9 mouse cellular contexts compared by ENCODE assay signal in genomic region chr5:113135513-113135912, GRCm38 (mm10). TPM values are rescaled to one million over a fixed set of nuclear protein-coding genes. Genes with fewer than 3 reads are reported as not detected.
DNase-seq lines count a peak whose midpoint lies in the region; ATAC-seq and TF ChIP-seq lines count a peak whose summit lies in the region.
"Had no signal": no experiment of that assay in that cellular context is flagged by ENCODE, and none has a peak within 500 bp of the region (broad histone marks: within the 10 kb centered on the region; RNA-seq: fewer than 3 reads in every experiment).

No protein-coding gene starts in this region.

- intact Hi-C loops in heart, postnatal 36 days (cut with DNase I) = no loop called here

- H3K27me3 ChIP-seq in midbrain, embryonic 10.5 days (ENCODE audit: low read depth, poor library complexity, severe bottlenecking) = peaks cover 60% of the 10 kb centered on the region
- peaks cover 28% of the 10 kb centered on the region; the same call in 1 of the 2 replicates for H3K27me3 ChIP-seq in midbrain, embryonic 11.5 days (ENCODE audit: control insufficient read depth, insufficient read depth, low read length)
- no peaks in the 10 kb centered on the region for H3K27me3 ChIP-seq in intestine, postnatal 0 days (replicated peaks; ENCODE audit: control insufficient read depth, insufficient read depth, low read length)
- H3K27me3 ChIP-seq in stomach, embryonic 15.5 days (replicated peaks) = peaks cover 3% of the 10 kb centered on the region; the same call in 1 of the 2 replicates

- ATAC-seq in midbrain, embryonic 11.5 days (ENCODE audit: low FRiP score) = no peak
- peak; percentile 26 for ATAC-seq in intestine, postnatal 0 days
- peak; percentile 18; the same call in 1 of the 2 replicates for ATAC-seq in stomach, embryonic 15.5 days (ENCODE audit: insufficient read depth, low FRiP score, low read depth)

- H3K9ac ChIP-seq in midbrain, embryonic 11.5 days (ENCODE audit: low read length) = no peak overlapping the region; the same call in 1 of the 2 replicates
- H3K9ac ChIP-seq in intestine, postnatal 0 days (ENCODE audit: low read depth, low read length) = no peak overlapping the region
- H3K9ac ChIP-seq in stomach, embryonic 15.5 days = no peak overlapping the region

- H3K36me3 ChIP-seq in midbrain, embryonic 10.5 days = no peaks in the 10 kb centered on the region
- H3K36me3 ChIP-seq in midbrain, embryonic 11.5 days (ENCODE audit: control insufficient read depth, insufficient read depth, low read length) = no peaks in the 10 kb centered on the region
- H3K36me3 ChIP-seq in intestine, postnatal 0 days (ENCODE audit: control insufficient read depth, insufficient read depth) = no peaks in the 10 kb centered on the region
- no peaks in the 10 kb centered on the region; the same call in 1 of the 2 replicates for H3K36me3 ChIP-seq in stomach, embryonic 15.5 days

- no peak for TF ChIP-seq CTCF in intestine, postnatal 0 days (IDR thresholded peaks at IDR 0.05; ENCODE audit: low read depth)

- no peak overlapping the region for H3K4me2 ChIP-seq in midbrain, embryonic 11.5 days
- peak overlapping the region; percentile 86 for H3K4me2 ChIP-seq in intestine, postnatal 0 days (replicated peaks; ENCODE audit: low read depth)
- peak overlapping the region; percentile 92 for H3K4me2 ChIP-seq in stomach, embryonic 15.5 days

- H3K4me1 ChIP-seq in midbrain, embryonic 10.5 days = peaks cover 66% of the 10 kb centered on the region
- peaks cover 22% of the 10 kb centered on the region for H3K4me1 ChIP-seq in midbrain, embryonic 11.5 days (ENCODE audit: control insufficient read depth, insufficient read depth, low read length)
- peaks cover 12% of the 10 kb centered on the region for H3K4me1 ChIP-seq in intestine, postnatal 0 days (replicated peaks; ENCODE audit: control insufficient read depth, insufficient read depth, low read length)
- H3K4me1 ChIP-seq in stomach, embryonic 15.5 days = peaks cover 60% of the 10 kb centered on the region

- H3K4me3 ChIP-seq in midbrain, embryonic 10.5 days = no peak overlapping the region
- no peak overlapping the region for H3K4me3 ChIP-seq in midbrain, embryonic 11.5 days (ENCODE audit: low read depth, low read length)
- H3K4me3 ChIP-seq in intestine, postnatal 0 days (ENCODE audit: low read depth, low read length) = no peak overlapping the region; the same call in 1 of the 2 replicates
- peak overlapping the region; percentile 49 for H3K4me3 ChIP-seq in stomach, embryonic 15.5 days (replicated peaks)

- 42% methylated on average over 10 of the region's 10 CpGs for WGBS in midbrain, embryonic 10.5 days
- 40% methylated on average over 10 of the region's 10 CpGs for WGBS in midbrain, embryonic 11.5 days
- WGBS in intestine, postnatal 0 days = 18% methylated on average over 10 of the region's 10 CpGs
- WGBS in stomach, embryonic 15.5 days = 19% methylated on average over 10 of the region's 10 CpGs

- H3K9me3 ChIP-seq in midbrain, embryonic 10.5 days (replicated peaks) = no peaks in the 10 kb centered on the region
- no peaks in the 10 kb centered on the region for H3K9me3 ChIP-seq in midbrain, embryonic 11.5 days (ENCODE audit: control insufficient read depth, low read length)
- H3K9me3 ChIP-seq in intestine, postnatal 0 days (ENCODE audit: control insufficient read depth) = no peaks in the 10 kb centered on the region
- H3K9me3 ChIP-seq in stomach, embryonic 15.5 days = no peaks in the 10 kb centered on the region

- peak overlapping the region; percentile 70 for H3K27ac ChIP-seq in midbrain, embryonic 10.5 days (replicated peaks)
- H3K27ac ChIP-seq in midbrain, embryonic 11.5 days (ENCODE audit: low read depth, low read length) = no peak overlapping the region
- H3K27ac ChIP-seq in intestine, postnatal 0 days (ENCODE audit: low read depth, low read length) = peak overlapping the region; percentile 68; the same call in 1 of the 2 replicates
- peak overlapping the region; percentile 95 for H3K27ac ChIP-seq in stomach, embryonic 15.5 days

- peak; percentile 96 for DNase-seq in heart, adult 11 months
- DNase-seq in heart, postnatal 36 days = no peak
- DNase-seq in midbrain, embryonic 10.5 days (ENCODE audit: low spot score) = no peak
- no peak for DNase-seq in midbrain, embryonic 11.5 days (ENCODE audit: low spot score, missing footprints)
- no peak for DNase-seq in urinary bladder, postnatal 14 days (ENCODE audit: low spot score)
- no peak for DNase-seq in testis, postnatal 14 days (ENCODE audit: low spot score)
- DNase-seq: kidney, adult 9 months had no signal

RNA-seq across cellular contexts. Expression of gene Crybb3, which starts 54.1 kb away (rescaled TPM):
- 1 to 10 TPM in 1 of 2 experiments, under 1 TPM in 1; 0.28 to 1.8 TPM for total RNA-seq in heart, postnatal 36 days (2021)
- 0.40 and 2.0 TPM in 2 replicates for polyA plus RNA-seq in midbrain, embryonic 10.5 days (2016; fragmentation: Nextera tagmentation; extraction: Ambion mirVana)
- 0.18 TPM in 1 of 2 replicates, not detected in the other for polyA plus RNA-seq in midbrain, embryonic 11.5 days (2014; fragmentation: Nextera tagmentation; extraction: Ambion mirVana)
- 0.93 and 1.2 TPM in 2 replicates for polyA plus RNA-seq in intestine, postnatal 0 days (2015; fragmentation: Nextera tagmentation; extraction: Ambion mirVana)
- 1.1 and 1.2 TPM in 2 replicates for polyA plus RNA-seq in stomach, embryonic 15.5 days (2015; fragmentation: Nextera tagmentation; extraction: Ambion mirVana)
